Mouse (Mus musculus): ENCODE data around the gene Agbl1.

DNA sequence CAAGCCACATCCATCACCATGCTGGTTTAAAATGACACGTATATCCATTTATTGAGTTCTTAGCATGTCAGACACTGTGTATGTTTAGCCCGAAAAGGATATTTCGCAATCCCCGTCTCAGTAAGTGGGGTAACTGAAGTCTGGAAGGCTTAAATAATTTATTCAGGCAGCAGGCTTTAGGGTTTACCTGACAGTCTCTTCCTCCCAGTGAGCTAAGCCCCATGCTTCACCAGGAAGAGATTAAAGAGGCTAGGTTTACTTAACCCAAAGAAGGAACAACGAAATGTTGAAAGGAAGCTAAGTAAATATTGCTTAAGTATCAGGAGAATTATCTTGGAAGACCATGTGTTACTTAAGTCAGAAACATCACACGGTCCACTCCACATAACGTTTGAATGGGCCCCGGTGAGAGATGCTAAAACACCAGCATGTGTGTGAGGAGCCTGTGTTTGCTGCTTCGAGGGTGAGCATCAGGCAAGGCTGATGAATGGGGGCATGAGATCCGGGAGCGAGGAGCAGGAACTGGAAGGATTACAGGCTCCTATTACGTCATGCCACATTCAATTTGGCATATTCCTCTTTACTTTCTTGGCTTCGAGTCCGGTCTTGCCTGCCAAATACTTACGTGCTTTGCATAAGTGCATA is 162.7 kb downstream of the Agbl1 start:
- TF ChIP-seq CTCF (IDR thresholded peaks at IDR 0.05; ENCODE audit: insufficient read depth, low read depth, low read length) (no peak), POLR2A (IDR thresholded peaks at IDR 0.05; ENCODE audit: insufficient read depth, low read depth, low read length) (no peak)

All from olfactory bulb, adult 2 months (tissue).